Comparison of ENCODE assay signal across 7 mouse cellular contexts in genomic region chr3:107986041-107986562, GRCm38 (mm10). TPM values are rescaled to one million over a fixed set of nuclear protein-coding genes. Genes with fewer than 3 reads are reported as not detected.
DNase-seq lines count a peak whose midpoint lies in the region; ATAC-seq lines count a peak whose summit lies in the region.

Gene Gstm2, minus strand, starts transcription at chr3:107986453.

- WGBS in kidney, embryonic 16.5 days: 39% methylated on average over 8 of the region's 8 CpGs

- H3K4me1 ChIP-seq in kidney, embryonic 16.5 days (ENCODE audit: insufficient read depth, low read length): peaks cover 16% of the 10 kb centered on the region

- no peaks in the 10 kb centered on the region for H3K36me3 ChIP-seq in kidney, embryonic 16.5 days (ENCODE audit: insufficient read depth, low read length)

- H3K9ac ChIP-seq in kidney, embryonic 16.5 days (replicated peaks; ENCODE audit: low read length): no peak within 1 kb of the TSS

- no peaks in the 10 kb centered on the region for H3K9me3 ChIP-seq in kidney, embryonic 16.5 days (ENCODE audit: low read length)

- no peaks in the 10 kb centered on the region for H3K27me3 ChIP-seq in kidney, embryonic 16.5 days (ENCODE audit: insufficient read depth, low read length)

- DNase-seq in NIH3T3 (ENCODE audit: low read depth): peak; percentile 67
- peak; percentile 35 for DNase-seq in adrenal gland, postnatal 25 days
- peak; percentile 83 to 89 for DNase-seq in heart, adult 18-20 months
- peak; percentile 90 for DNase-seq in lung, postnatal 36 days
- no peak for DNase-seq in cerebellum, adult 18-20 months

- peak within 1 kb of the TSS; percentile 50 for H3K4me2 ChIP-seq in kidney, embryonic 16.5 days (replicated peaks; ENCODE audit: low read depth, low read length)

- ATAC-seq in kidney, embryonic 16.5 days (ENCODE audit: low FRiP score, low TSS enrichment): peak; percentile 95
- no peak for ATAC-seq in activated CD4-positive, CD25-positive, alpha-beta regulatory T cell, adult 4 months

- H3K4me3 ChIP-seq in kidney, embryonic 16.5 days (ENCODE audit: low read length): peak within 1 kb of the TSS; percentile 32; the same call in 1 of the 2 replicates

- peak within 1 kb of the TSS; percentile 32 for H3K27ac ChIP-seq in kidney, embryonic 16.5 days (ENCODE audit: low read length)

RNA-seq across cellular contexts. Expression of gene Gstm2, which starts in this region (rescaled TPM):
- total RNA-seq in adrenal gland, postnatal 25 days (2021): 131 and 136 TPM in 2 replicates
- 100 to 1,000 TPM; 204 to 244 TPM for total RNA-seq in heart, adult 18-20 months (2021)
- 115 and 132 TPM in 2 replicates for polyA plus RNA-seq in kidney, embryonic 16.5 days (2015; fragmentation: Nextera tagmentation; extraction: Ambion mirVana)
- polyA plus RNA-seq in activated CD4-positive, CD25-positive, alpha-beta regulatory T cell, adult 4 months (2017; shearing (Covaris generic)): not detected

Comparison
In these comparisons a context has a peak if more than half of its experiments do, and no peak if none do; other contexts are left out.
1. RNA of gene Gstm2 (polyA plus RNA-seq): 115 to 132 TPM in kidney, embryonic 16.5 days; not detected in activated CD4-positive, CD25-positive, alpha-beta regulatory T cell, adult 4 months; every median in the first group is over 100 times any median in the second.
2. DNase-seq: peak in NIH3T3 (single experiment), adrenal gland, postnatal 25 days (single experiment), heart, adult 18-20 months (2 of 2) and lung, postnatal 36 days (single experiment); none in cerebellum, adult 18-20 months (0 of 2).